ENCODE assay signal across 15 mouse cellular contexts in the genomic region with DNA sequence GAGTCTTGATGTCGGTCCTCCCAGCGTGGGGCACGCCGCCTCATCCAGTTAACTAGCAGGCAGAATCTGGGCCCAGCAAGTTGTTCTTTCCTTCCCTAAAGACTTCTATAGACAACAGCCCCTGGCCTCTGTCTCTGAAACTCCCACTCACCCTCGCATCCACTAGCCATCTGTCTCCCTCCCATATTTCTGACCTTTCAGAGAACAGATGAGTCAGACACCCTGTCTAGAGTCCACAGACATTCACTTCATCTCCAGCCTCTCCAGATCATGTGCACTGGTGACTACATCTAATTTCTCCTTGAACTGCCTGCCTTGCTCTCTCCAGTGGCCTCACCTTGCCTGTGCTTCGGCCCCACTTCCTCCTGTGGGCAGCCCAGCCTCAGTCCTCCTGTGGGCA.
DNase-seq lines count a peak whose midpoint lies in the region; ATAC-seq and TF ChIP-seq lines count a peak whose summit lies in the region.
"Had no signal": no experiment of that assay in that cellular context is flagged by ENCODE, and none has a peak within 500 bp of the region (broad histone marks: within the 10 kb centered on the region; RNA-seq: fewer than 3 reads in every experiment).

No protein-coding gene starts in this region.

- no peaks in the 10 kb centered on the region for H3K36me3 ChIP-seq in intestine, embryonic 15.5 days
- H3K36me3 ChIP-seq in forebrain, postnatal 0 days (ENCODE audit: insufficient read depth): no peaks in the 10 kb centered on the region
- H3K36me3 ChIP-seq: embryonic facial prominence, embryonic 13.5 days; forebrain, embryonic 10.5 days; kidney, embryonic 15.5 days; limb, embryonic 15.5 days had no signal

- no peak overlapping the region for H3K4me3 ChIP-seq in layer of hippocampus, adult 2 months
- H3K4me3 ChIP-seq in intestine, embryonic 15.5 days (replicated peaks): no peak overlapping the region
- no peak overlapping the region for H3K4me3 ChIP-seq in forebrain, postnatal 0 days (ENCODE audit: low read depth, low read length)

- peak overlapping the region; percentile 78 for H3K27ac ChIP-seq in layer of hippocampus, adult 2 months
- H3K27ac ChIP-seq in intestine, embryonic 15.5 days: no peak overlapping the region
- H3K27ac ChIP-seq in forebrain, postnatal 0 days (ENCODE audit: low read depth, low read length): no peak overlapping the region
- H3K27ac ChIP-seq: embryonic facial prominence, embryonic 13.5 days; forebrain, embryonic 10.5 days; kidney, embryonic 15.5 days; limb, embryonic 15.5 days had no signal

- no peak for ATAC-seq in intestine, embryonic 15.5 days
- ATAC-seq in forebrain, postnatal 0 days: no peak
- ATAC-seq: liver, postnatal 0 days had no signal

- 85% methylated on average over 6 of the region's 6 CpGs for WGBS in intestine, embryonic 15.5 days
- WGBS in forebrain, postnatal 0 days: 93% methylated on average over 6 of the region's 6 CpGs

- no peak for TF ChIP-seq CTCF in layer of hippocampus, adult 2 months (conservative IDR thresholded peaks at IDR 0.05)
- no peak for TF ChIP-seq CTCF in forebrain, postnatal 0 days (IDR thresholded peaks at IDR 0.05; ENCODE audit: low read depth)

- no peak overlapping the region for H3K9ac ChIP-seq in intestine, embryonic 15.5 days
- H3K9ac ChIP-seq in forebrain, postnatal 0 days: no peak overlapping the region
- H3K9ac ChIP-seq: embryonic facial prominence, embryonic 13.5 days; kidney, embryonic 15.5 days; limb, embryonic 15.5 days had no signal

- no peaks in the 10 kb centered on the region for H3K27me3 ChIP-seq in intestine, embryonic 15.5 days (replicated peaks)
- no peaks in the 10 kb centered on the region; the same call in 1 of the 2 replicates for H3K27me3 ChIP-seq in forebrain, postnatal 0 days (ENCODE audit: insufficient read depth, low read length)
- H3K27me3 ChIP-seq: embryonic facial prominence, embryonic 13.5 days; kidney, embryonic 15.5 days; limb, embryonic 15.5 days had no signal

- peak; percentile 16 for DNase-seq in cerebellum, adult 9-10 months
- no peak for DNase-seq in cerebellum, adult 11 months
- no peak for DNase-seq in layer of hippocampus, adult 2 months (ENCODE audit: low spot score in 2 of 2)
- DNase-seq in layer of hippocampus, postnatal 36 days: no peak
- DNase-seq in NIH3T3 (ENCODE audit: low read depth): peak; percentile 40
- peak; percentile 44 to 45 for DNase-seq in adrenal gland, postnatal 36 days
- no peak for DNase-seq in forebrain, postnatal 0 days
- DNase-seq: heart, postnatal 36 days; liver, postnatal 0 days; thymus, adult 18-20 months had no signal

- H3K9me3 ChIP-seq in intestine, embryonic 15.5 days: no peaks in the 10 kb centered on the region
- no peaks in the 10 kb centered on the region for H3K9me3 ChIP-seq in forebrain, postnatal 0 days (ENCODE audit: low read length)
- H3K9me3 ChIP-seq: embryonic facial prominence, embryonic 13.5 days; forebrain, embryonic 10.5 days; kidney, embryonic 15.5 days; limb, embryonic 15.5 days had no signal

- 0 out of 2 replicates have a peak, but pooled peaks cover 3% of the 10 kb centered on the region for H3K4me1 ChIP-seq in intestine, embryonic 15.5 days (replicated peaks)
- H3K4me1 ChIP-seq in forebrain, postnatal 0 days (ENCODE audit: insufficient read depth): no peaks in the 10 kb centered on the region
- H3K4me1 ChIP-seq: embryonic facial prominence, embryonic 13.5 days had no signal

- H3K4me2 ChIP-seq in intestine, embryonic 15.5 days (replicated peaks): no peak overlapping the region
- H3K4me2 ChIP-seq in forebrain, postnatal 0 days (ENCODE audit: low read depth): no peak overlapping the region

Comparison
In these comparisons a context has a peak if more than half of its experiments do, and no peak if none do; other contexts are left out.
1. DNase-seq: peak in cerebellum, adult 9-10 months (single experiment), NIH3T3 (single experiment) and adrenal gland, postnatal 36 days (2 of 2); none in cerebellum, adult 11 months (single experiment), layer of hippocampus, adult 2 months (0 of 2), layer of hippocampus, postnatal 36 days (0 of 2) and forebrain, postnatal 0 days (single experiment).